Mouse (Mus musculus) ES-Bruce4 (cell line): ENCODE results near the gene Nob1.

ENCODE experiments used
- CTCF ChIP-seq: IDR thresholded peaks from one replicate; pipeline ENCODE4 v1.8.1; 2011; ENCODE audit warnings: low read depth, low read length
- POLR2A ChIP-seq: IDR thresholded peaks from one replicate; pipeline ENCODE4 v1.8.1; 2011; ENCODE audit warnings: low read length; ENCODE audit not compliant: insufficient read depth

DNA sequence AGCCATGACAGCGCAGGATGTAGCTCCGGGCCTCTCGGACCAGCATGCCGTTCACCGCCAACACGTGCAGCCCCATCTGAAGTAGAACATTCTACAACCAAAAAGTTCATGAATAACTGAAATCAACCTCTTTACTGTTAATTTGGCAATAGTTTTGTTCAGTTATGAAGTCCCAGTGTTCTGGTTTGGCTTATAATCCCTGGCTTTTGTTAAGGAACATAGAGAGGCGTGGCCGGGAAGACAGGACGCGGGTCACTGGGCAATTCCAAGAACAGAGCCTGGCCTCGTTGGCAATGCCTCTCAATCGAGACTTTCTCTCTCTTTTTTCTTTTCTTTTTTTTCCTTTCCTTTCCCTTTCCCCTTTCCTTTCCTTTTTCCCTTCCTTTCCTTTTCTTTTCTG lies 7.8 kb downstream of the Nob1 start:
- TF ChIP-seq CTCF (no peak), POLR2A (no peak)
